Mouse (Mus musculus): ENCODE data around the gene Dctn3. TPM values are rescaled to one million over a fixed set of nuclear protein-coding genes. Genes with fewer than 3 reads are reported as not detected.
"Not testable (repeated sequence)": the region's sequence is repeated elsewhere in the genome, so short reads cannot be mapped to it uniquely, and the experiment has no call there.

The Dctn3 gene
- total RNA-seq (2021), result 100 to 1,000 TPM; 143 to 154 TPM

DNA sequence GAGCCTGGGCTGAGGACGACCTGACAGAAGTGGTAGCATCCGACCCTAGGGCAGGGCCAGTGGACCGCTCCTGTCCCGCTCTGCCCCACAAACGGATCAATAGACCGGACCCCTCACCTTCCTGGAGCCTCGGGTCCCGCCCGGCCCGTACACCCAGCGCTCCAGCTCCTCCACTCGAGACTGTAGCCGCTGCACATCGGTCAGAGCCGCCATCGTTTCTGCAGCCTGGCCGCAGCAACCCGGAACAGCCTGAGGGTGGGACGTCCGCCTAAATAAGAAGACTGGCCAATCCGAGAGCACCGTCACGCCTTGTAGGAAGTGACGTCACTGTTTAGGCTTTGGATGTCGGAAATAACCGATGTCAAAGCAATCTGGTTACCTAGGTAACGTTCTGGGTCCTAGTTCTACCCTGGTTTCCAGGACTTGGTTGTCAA lies at the start of gene Dctn3:
TSS of gene Dctn3 (minus strand) at position 253 of the 434 bp plus-strand sequence.
- peak; percentile 84 to 88 for DNase-seq

DNA sequence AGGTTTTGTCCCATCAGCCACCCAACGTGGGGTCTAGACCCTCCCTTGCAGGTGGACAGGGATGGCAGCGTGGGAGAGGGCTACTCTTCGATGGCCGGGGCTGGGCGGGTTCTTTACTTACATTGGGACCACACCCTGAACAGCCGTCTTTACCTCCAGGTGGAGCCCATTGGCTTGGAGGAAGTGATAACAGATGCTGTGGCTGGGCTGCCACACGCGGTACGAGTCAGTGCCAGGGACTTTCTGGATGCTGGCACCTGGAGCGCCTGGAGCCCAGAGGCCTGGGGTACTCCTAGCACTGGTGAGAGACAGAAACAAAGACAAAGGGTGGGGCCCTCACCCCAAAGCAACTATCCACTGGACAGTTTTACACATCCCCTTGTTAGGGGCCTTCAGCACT lies 44.3 kb upstream of the Dctn3 start:
- not testable (repeated sequence) for DNase-seq

DNA sequence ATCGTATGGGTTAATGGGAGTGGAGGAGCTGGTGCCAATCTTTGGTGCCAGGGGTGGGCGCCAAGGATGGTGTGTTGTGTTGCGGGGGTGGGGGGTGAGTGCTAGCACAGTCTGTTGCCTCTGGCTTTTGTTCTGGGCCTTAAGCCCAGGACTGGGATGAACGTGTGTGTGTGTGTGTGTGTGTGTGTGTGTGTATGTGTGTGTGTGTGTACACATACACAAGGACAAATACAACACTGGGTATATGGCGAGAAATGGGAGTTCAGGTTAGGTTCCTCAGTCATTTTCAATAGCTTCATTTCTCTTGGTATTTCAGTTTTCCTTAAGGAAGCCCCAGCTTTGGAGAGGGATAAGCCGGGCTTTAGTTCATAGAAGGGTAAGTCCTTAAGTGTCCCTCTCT lies 40.2 kb upstream of the Dctn3 start:
- DNase-seq, result not testable (repeated sequence)

DNA sequence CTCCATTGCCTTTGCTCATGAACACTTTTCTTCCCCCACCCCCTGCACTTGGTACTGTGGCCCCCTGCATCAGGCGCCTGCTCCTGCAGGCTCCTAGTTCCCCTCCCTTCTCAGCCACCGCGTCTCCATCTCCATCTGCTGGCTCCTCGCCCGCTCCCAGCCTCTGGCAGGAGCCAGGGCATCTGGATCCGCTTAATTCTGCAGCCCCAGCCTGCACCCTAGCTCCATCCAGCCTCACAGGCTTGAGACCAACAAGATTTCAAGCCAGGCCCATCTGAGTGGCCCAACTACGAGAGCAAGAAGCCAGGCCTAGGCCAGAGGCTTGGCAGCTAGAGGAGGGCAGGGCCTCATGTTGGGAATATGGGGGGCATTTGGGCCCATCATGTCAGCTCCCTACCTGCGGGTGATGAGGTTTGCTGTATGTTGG lies 39.7 kb upstream of the Dctn3 start:
- peak; percentile 34 to 56 for DNase-seq

DNA sequence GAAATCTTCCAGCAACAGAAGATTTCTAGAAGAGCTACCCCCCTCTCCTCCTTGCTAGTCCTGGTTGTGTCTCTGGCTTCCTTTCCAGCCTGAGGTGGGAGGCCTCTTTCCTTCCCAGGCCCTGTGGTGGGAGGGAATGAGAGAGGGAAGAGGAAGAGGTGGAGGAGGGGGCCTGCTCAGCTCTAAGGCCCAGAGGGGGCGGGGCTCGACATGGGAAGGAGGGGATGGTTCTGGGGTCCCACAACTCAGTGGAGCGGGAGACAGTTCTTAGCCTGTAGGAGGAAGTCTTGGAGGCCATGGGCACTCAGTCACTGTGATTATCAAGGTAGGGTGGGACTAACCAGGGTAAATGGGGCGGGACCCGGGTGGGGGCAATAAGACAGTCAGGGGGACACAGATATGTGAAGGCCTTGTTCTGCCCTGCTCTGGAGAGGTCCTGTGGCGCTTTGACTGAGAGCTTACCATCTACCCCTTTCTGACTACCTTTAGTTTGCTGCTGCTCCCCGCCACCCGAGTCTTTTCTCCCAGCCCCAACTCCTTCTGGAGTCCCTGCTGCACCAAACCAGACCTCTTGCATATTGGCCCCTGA lies 39.2 kb upstream of the Dctn3 start:
- no peak for DNase-seq

DNA sequence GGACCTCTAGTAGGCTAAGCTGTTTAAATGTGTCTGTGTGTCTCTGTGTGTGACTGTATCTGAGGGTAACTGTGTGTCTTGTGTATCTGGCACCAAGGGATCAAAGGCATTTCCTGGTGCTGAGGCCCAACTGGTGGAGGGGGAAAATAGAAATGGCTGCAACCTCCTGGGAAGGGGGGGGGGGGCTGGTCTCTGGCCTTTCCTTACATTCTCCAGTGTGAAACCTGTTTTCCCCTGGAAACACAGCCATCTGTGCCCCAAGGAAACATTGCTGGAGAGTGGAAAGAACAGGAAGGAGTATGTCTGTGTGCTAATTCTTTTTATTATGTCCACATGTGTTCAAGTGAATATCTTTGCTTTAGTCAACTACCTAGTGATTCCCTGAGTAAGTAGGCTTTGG lies 38.7 kb upstream of the Dctn3 start:
- DNase-seq, result no peak

DNA sequence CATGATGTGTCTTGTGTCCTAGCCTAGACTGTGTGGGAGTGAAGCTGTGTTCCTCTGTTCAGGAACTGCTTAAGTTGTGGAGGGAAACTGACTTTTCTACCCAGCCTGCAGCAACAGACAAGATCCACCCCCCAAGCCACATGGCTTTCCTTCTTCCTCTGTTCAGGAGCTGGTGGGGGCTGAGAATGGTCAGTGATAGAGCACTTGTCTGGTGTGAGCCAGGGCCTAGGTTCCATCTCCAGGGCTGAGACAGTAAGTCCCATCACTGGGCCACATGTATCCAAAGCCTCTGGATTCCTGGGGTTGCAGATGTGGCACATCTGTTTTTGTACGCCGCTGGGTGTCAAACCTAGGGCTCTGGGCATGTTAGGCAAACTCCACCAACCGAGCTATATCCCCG lies 37.9 kb upstream of the Dctn3 start:
- DNase-seq, result no peak

DNA sequence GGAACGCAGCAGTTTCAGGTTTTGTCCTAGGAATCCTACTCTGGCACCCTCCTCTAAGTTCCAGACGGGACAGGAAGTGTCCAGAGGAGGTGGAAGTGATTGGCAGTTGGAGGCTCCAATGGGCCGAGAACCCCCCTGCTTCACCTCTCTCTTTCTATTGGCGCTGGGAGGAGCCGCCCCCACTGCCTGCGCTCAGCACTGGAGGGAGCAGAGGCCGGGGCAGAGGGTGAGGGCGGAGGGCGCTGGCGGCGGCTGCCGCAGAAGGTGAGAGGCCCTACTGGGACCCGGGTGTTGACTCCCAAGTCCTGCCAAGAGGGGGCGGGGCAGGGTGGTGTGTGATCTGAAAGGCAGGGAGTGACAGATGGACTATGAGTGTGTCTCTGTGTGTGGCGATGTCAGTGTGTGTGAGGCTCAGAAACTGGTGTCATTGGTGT lies 37.3 kb upstream of the Dctn3 start:
- DNase-seq, result peak; percentile 66 to 70

DNA sequence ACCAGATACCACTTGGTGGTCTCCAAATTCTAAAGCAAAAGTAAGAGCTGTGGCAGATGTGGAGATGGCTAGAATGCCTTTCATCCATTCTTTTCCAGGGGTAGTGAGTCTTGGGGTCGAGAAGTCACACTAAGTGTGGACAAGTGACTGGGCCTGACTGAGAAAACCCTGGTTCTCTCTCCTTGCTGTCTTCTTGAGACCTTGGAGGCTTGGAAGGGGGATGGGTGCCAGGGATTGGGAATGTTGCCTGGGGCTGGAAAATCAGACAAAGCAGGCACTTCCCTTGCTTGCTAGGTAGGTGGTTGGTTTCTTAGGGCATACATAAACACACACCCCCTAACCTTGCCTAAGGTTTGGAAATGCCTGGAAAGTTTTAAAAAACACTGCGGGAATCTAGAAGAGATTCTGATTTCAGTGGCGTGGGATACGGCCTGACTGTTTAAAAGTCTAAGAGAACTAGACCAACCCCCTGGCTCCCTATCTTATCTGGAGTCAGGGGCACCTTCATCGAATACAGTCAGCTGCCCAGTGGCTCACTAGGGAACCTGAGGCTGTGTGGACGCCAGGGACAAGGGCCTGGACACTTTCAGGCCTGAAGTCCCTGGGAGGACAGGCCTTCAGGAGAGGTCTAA lies 36.8 kb upstream of the Dctn3 start:
- DNase-seq, result no peak

DNA sequence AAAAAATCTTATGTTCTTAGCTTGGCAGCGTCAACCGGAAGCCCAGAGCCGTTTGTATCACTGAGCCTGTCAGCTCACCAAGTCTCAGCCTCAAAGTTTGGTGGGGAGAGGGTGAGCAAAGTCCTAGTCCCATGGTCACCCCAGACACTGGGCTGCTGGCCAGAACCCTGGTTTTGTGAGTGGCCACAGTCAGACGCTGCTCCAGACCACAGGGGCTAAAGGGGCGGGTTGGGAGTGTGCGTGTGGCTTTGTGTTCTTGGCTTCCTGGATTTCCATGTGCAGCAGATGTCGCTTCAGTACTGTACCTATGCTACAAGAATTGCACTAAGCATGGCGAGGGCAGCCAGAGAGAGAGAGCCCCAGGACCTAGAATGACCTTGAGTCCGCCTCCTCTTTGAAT lies 36.2 kb upstream of the Dctn3 start:
- no peak for DNase-seq

DNA sequence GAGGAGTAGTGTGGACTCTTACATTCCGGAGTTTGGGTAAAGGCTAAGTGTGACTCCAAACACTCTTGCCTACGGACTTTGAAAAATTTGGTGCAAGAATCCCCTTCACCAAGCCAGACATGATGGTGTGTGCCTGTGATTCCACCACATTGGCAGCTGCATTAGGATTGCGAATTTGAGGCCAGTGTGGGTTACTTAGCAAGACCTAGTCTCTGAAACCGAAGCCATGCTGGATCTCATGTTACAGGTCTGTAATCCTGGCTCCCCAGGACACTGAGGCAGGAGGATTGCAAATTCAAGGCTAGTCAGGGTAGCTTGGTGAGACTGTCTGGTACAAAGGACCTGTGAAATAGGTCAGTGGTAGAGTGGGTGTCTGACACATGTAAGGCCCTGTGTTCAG lies 35.7 kb upstream of the Dctn3 start:
- DNase-seq, result no peak

DNA sequence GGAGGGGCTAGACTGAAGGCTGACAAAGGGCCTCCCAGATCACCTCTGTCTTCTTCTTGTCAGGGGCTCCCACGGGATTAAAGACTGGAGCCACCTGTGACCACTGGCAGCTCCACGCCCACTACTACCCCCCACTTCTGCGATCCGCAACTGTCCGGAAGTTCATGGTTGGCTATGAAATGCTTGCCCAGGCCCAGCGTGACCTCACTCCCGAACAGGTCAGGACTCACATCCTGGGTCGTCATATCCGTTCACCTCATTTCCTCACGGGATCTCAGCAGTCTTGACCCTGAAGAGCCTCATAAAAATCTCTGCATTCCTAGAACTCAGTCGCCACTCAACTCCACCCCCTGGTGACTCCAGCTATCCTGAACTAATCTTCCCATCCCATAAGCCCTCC lies 35.1 kb upstream of the Dctn3 start:
- DNase-seq, result no peak

DNA sequence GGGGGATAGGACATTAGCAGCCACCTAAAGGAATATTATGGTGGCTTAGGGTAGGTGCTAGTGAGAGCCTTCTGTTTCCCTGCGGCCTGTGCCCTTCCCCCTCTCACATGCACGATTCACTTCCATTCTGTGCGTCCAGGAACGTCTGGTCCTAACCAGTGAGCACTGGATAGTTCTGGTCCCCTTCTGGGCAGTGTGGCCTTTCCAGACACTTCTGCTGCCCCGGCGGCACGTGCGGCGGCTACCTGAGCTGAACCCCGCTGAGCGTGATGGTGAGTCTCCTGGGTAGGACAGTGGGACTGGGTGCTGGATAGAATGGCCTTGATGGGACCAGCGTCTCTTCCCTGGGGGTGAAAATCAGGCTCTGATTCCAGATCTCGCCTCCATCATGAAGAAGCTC lies 34.4 kb upstream of the Dctn3 start:
- no peak for DNase-seq

DNA sequence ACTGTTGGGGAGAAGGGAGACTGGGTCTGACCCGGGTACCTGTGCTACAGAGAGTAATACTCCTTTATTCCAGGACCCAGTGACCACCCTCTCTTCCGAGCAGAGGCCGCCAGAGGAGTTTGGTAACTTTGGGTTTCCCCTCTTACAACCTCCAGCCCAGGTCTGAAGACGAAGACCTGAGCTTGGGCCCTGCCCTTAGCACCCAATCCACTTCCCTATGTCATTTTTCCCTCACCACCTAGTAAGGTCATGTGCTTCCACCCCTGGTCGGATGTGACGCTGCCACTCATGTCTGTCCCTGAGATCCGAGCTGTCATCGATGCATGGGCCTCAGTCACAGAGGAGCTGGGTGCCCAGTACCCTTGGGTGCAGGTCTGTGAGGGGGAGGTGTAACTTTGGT lies 33.5 kb upstream of the Dctn3 start:
- DNase-seq, result no peak

DNA sequence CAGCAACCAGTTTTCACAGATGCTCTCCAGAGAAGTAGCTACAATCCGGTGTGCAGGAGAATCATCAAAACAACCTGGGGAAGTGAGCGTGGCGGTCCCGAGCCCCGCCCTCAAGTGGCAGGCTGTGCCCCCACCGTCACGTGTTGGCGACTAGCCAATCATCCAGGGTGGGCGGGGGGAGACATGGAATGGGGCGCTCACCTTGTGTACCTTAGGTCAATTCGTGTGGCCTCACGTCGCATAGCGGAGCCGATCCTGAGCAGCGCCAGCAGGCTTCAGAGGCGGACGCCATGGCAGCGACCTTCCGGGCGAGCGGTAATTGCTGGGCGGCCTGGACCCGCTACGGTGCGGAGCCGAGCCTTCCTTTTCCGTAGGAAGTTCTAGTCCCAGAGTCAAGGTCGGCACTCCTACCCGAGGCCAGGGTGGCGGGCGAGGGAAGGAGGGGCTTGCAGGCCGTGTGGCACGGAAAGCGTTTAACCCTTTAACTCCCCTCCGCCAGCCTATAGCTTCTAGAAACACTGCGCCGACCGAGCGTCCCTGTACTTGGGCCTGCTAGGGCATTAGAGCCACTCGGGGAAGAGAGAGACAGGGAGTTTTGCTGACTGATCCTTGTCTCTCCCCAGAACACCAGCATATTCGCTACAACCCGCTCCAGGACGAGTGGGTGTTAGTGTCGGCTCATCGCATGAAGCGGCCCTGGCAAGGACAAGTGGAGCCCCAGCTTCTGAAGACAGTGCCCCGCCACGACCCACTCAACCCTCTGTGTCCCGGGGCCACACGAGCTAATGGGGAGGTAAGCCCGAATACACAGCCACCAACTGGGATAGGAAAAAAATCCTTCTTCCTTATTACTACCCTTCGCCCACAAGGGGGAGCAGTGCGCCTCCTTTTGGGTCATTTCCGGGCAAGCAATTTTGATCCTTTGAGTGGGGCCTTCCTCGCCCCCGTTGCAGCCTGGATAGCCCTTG lies 32.7 kb upstream of the Dctn3 start, which contains the start of gene Sigmar1:
TSS of gene Sigmar1 (minus strand) at position 820 of the 968 bp plus-strand sequence.
- peak; percentile 78 to 82 for DNase-seq

DNA sequence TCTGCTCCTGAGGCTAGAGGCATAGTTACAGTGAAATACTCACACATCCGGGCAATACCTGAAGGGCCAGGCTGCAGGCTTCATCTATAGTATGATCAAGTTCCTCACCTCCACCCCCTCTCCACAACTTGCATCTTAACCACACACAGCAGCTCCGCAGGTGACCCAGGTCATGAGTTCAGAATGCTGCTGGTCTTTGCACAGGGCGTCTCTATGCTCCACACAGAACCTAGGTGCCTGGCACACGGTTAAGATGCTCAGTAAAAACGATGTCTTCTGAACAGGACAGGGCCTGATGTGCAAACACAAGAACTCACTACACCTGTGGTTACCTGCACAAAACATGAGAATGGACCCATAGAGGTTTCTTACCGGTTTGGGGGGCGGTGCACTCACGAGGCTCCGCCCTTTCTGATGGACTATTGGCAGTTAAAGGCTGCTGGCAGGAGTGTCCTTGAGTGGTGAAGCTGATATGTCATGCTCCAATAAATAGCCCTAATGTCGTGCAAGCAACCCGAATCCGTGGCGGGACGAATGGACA lies 31.9 kb upstream of the Dctn3 start, which contains the start of gene Galt:
TSS of gene Galt (plus strand) at position 432 of the 541 bp plus-strand sequence.
- no peak for DNase-seq

DNA sequence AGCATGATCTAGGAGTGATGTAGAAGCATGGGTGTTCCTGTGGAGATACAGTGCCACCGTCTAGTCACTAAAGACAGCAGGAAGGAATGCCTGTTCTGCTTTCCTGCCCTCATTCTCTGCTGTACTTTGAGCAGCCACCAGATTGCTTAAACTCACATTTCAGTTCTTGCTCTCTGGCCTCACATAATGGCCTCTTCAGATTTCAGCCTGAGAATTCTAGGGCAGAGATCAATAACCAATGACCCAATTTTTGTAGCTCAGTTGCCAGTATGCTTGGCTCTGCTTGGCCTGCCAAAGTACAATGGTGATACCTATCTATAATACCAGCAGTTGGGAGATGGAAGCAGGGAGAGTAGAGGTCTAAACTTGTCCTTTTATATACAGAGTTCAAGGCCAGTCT lies 22.1 kb upstream of the Dctn3 start:
- no peak for DNase-seq

DNA sequence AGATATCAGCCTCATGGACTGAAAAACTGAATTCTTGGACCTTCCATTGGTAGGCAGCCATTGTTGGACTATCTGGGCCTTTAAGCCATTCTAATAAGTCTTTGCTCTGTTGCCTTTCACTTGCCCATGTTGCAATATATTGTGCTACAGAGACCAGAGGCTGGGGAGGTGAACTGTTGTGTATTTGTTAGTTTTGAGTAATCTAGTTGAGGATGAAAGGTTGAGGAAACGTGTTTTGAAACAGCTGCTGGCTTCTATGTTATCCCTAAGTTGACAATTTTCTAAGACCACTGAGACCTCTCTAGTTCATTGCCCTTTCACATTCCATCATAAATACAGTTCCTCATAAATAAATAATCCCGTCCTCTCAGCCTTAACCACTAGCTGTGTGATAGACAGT lies 21.2 kb upstream of the Dctn3 start:
- DNase-seq, result no peak

DNA sequence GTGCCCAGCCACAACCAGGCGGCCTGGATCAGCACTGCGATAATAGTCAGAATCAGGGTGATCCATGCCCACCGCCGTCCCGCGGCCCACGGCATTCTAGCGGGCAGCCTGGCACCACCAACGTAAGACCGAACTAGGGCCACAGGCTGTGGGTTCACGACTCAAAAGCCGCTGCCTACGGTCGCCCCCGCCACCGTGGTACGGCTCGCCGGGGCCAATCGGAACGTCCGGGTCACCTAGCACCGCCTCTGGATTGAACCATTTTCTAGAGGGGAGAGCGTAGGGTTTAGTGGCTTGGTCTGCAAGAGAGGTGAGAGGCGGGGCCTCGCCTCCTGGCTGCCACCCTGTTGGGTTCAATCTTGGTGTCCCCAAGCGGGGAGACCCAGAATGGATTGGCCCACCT lies 18.2 kb upstream of the Dctn3 start:
- DNase-seq, result peak; percentile 93

DNA sequence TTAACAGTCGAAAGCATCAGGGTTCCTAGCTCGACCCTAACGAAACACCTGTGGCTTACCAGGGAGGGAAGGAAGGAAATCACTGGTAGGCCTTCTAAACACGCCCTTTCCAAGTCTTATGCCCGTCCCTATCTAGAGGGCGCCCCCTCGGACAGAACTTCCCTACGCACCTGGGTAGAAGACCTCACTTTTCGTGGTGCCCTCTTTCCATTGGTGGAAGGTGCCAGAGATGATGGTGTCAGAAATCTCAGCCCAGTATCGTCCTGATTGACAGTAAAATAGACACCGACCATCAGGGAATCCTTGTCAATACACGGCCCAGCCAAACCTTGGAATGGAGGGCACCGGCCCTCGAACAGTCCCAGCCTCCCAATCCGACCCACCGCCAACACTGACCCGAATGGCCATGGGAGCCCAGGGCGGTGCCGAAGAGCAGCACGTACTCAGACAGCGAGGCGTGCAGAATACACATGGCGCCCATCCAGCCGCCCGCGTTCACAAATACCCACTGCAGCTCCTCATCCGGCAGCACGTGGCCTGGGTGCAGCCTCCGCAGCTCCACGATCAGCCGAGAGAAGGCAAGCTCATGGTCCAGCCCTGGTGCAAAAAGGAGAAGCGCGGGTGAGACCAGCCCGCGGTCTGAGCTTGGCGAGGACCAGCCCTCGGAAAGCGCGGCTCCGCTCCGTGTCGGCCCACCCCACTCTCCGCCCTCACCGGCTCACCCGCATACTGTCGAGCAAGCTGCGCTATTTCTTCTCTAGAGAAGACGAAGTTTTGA lies 17.6 kb upstream of the Dctn3 start:
- DNase-seq, result no peak

DNA sequence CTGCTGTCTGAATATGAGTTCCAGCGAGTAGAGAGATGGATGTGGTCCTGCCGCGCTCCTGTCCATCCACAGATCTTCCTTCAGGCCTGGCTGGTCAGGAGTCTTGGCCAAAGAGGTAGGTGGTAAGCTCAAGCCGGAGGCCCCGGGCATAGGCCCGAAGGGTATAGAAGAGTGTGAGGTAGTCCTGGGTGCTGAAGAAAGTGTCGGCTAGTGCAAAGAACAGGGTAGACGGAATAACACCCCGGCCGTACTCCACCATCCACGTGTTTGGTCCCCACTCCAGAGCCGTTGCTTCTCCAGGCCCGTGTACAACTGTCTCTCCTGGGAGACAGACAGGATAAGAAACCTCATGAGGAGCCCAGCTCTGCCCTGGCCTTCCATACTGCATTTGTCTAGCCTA lies 16.3 kb upstream of the Dctn3 start:
- DNase-seq, result no peak

DNA sequence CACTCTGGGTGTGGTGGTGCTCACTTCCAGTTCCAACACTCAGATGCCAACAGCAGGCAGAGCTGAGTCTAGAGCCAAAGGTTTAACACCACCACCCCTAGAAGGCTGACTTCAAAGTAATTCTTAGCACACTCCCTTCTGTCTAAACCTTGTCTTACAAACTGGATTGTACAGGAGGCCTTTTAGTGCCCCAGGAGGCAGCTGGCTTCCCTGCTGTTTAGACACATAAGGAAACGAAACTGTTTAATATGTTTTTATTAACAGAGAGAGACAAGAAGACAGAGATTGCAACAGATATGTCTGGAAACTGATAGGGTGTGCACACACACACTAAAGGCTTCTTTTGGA lies 15.3 kb upstream of the Dctn3 start:
- DNase-seq, result no peak

All from layer of hippocampus, postnatal 36 days (tissue).